Mouse (Mus musculus) lung, embryonic 16.5 days (tissue): ENCODE measurements around the gene Ect2l. TPM values are rescaled to one million over a fixed set of nuclear protein-coding genes. Genes with fewer than 3 reads are reported as not detected.
A peak's percentile ranks its signal among the peaks of the same experiment; 100 is the strongest.
"Not testable (repeated sequence)": the region's sequence is repeated elsewhere in the genome, so short reads cannot be mapped to it uniquely, and the experiment has no call there.

Source experiments
- ATAC-seq: fragments of 200-750 bp; cut with Nextera tagmentation; 2 replicates; pipeline ENCODE4 v1.8.0; 2017; ENCODE audit warnings: low read depth, mild to moderate bottlenecking, moderate library complexity
- H3K27ac ChIP-seq: fragments of 300-500 bp; sonication (generic); 2 replicates; pipeline ENCODE4 v1.5.1; 2014; ENCODE audit warnings: mild to moderate bottlenecking, control low read depth, low read length
- H3K27me3 ChIP-seq: fragments of 300-500 bp; sonication (generic); 2 replicates; pipeline ENCODE4 v1.6.1; 2014; ENCODE audit warnings: low read depth, low read length, mixed read lengths; ENCODE audit not compliant: control insufficient read depth, insufficient read depth
- H3K36me3 ChIP-seq: fragments of 300-500 bp; sonication (generic); 2 replicates; pipeline ENCODE4 v1.6.1; 2014; ENCODE audit warnings: low read length; ENCODE audit not compliant: control insufficient read depth, insufficient read depth
- H3K4me1 ChIP-seq: fragments of 300-500 bp; sonication (generic); replicated peaks from 2 replicates; pipeline ENCODE4 v1.6.1; 2014; ENCODE audit warnings: low read length, mixed read lengths; ENCODE audit not compliant: control insufficient read depth, insufficient read depth
- H3K4me2 ChIP-seq: fragments of 300-500 bp; sonication (generic); 2 replicates; pipeline ENCODE4 v1.6.1; 2014; ENCODE audit warnings: low read depth, low read length, control low read depth
- H3K4me3 ChIP-seq: fragments of 300-500 bp; sonication (generic); 2 replicates; pipeline ENCODE4 v1.5.1; 2014; ENCODE audit warnings: mild to moderate bottlenecking, low read length, control low read depth
- H3K9ac ChIP-seq: fragments of 300-500 bp; sonication (generic); 2 replicates; pipeline ENCODE4 v1.6.1; 2014; ENCODE audit warnings: low read length, control low read depth
- H3K9me3 ChIP-seq: fragments of 300-500 bp; sonication (generic); 2 replicates; pipeline ENCODE4 v1.6.1; 2016; ENCODE audit warnings: low read length; ENCODE audit not compliant: control insufficient read depth
- WGBS: fragments of 180-500 bp; shearing (Covaris S2); extraction: QIAGEN DNeasy Blood & Tissue Kit; methylation state at CpG from one replicate; pipeline ENCODE4 v1.1.7; 2014; 5-methylcytosine and 5-hydroxymethylcytosine counted together
- polyA plus RNA-seq: library from polyadenylated mRNA; unstranded; fragments of >200 nt; fragmentation: Nextera tagmentation; extraction: Ambion mirVana; gene quantifications from 2 replicates; pipeline ENCODE4 v1.2.1, GENCODE M21; 2015

Ect2l gene
- polyA plus RNA-seq, 1 experiment from 2014 or later, result 0.77 TPM

- no peak overlapping the region for H3K9ac ChIP-seq
- 82% methylated on average over 7 of the region's 7 CpGs for WGBS
- H3K4me2 ChIP-seq, result no peak overlapping the region
- ATAC-seq, result no peak
- no peaks in the 10 kb centered on the region for H3K36me3 ChIP-seq
- H3K9me3 ChIP-seq, result no peaks in the 10 kb centered on the region
- H3K27ac ChIP-seq, result no peak overlapping the region
- no peak overlapping the region for H3K4me3 ChIP-seq
- no peaks in the 10 kb centered on the region for H3K4me1 ChIP-seq
- H3K27me3 ChIP-seq, result no peaks in the 10 kb centered on the region
Measured at GRCm38 (mm10) chr10:18176722-18177121, 34.0 kb downstream of the Ect2l start.

- Histone ChIP-seq H3K36me3 (no peaks in the 10 kb centered on the region), H3K9me3 (no peaks in the 10 kb centered on the region), H3K4me3 (no peak overlapping the region), H3K9ac (no peak overlapping the region), H3K27ac (no peak overlapping the region), H3K4me1 (no peaks in the 10 kb centered on the region), H3K4me2 (no peak overlapping the region), H3K27me3 (no peaks in the 10 kb centered on the region)
- ATAC-seq, result no peak
- 77% methylated on average over 6 of the region's 6 CpGs for whole genome bisulfite sequencing
Measured at GRCm38 (mm10) chr10:18175087-18175486, 35.6 kb downstream of the Ect2l start.

- no peaks in the 10 kb centered on the region for H3K27me3 ChIP-seq
- no peak for ATAC-seq
- H3K9ac ChIP-seq, result no peak overlapping the region
- WGBS, result 69% methylated on average over 7 of the region's 7 CpGs
- no peaks in the 10 kb centered on the region for H3K9me3 ChIP-seq
- H3K27ac ChIP-seq, result no peak overlapping the region
- H3K36me3 ChIP-seq, result no peaks in the 10 kb centered on the region
- no peak overlapping the region for H3K4me3 ChIP-seq
- H3K4me1 ChIP-seq, result no peaks in the 10 kb centered on the region
- H3K4me2 ChIP-seq, result no peak overlapping the region
Measured at GRCm38 (mm10) chr10:18162435-18162971, 48.2 kb downstream of the Ect2l start.

- Histone ChIP-seq H3K27me3 (no peaks in the 10 kb centered on the region), H3K4me1 (no peaks in the 10 kb centered on the region), H3K36me3 (no peaks in the 10 kb centered on the region), H3K27ac (no peak overlapping the region), H3K4me2 (no peak overlapping the region), H3K9ac (no peak overlapping the region), H3K4me3 (no peak overlapping the region), H3K9me3 (no peaks in the 10 kb centered on the region)
- ATAC-seq, result no peak
- WGBS, result 68% methylated on average over 3 of the region's 3 CpGs
Measured at GRCm38 (mm10) chr10:18147224-18147623, 63.5 kb downstream of the Ect2l start.

DNA sequence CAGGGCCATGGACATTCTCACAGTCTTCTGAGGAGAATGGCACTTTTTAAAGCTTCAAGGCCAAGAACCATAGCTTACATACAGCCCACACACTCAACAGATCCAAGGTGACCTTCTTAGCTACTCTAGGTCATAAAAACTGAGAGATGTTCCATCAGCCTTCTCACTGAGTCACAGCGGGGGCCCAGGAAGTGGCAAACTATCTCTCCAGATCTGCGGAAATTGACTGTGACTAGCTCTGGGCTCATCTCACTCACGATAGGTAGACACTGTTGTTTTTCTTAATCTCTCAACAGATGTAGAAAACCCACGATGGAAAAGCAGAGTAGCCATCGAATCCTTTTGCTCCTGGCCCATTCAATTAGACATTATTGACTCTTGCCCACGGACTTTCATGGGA, 68.5 kb downstream of the Ect2l start:
- no peaks in the 10 kb centered on the region for H3K9me3 ChIP-seq
- no peak overlapping the region for H3K9ac ChIP-seq
- H3K4me2 ChIP-seq, result no peak overlapping the region
- no peaks in the 10 kb centered on the region for H3K27me3 ChIP-seq
- ATAC-seq, result no peak
- H3K4me3 ChIP-seq, result no peak overlapping the region
- H3K36me3 ChIP-seq, result no peaks in the 10 kb centered on the region
- no peak overlapping the region for H3K27ac ChIP-seq
- H3K4me1 ChIP-seq, result no peaks in the 10 kb centered on the region
- 82% methylated on average over 6 of the region's 6 CpGs for WGBS

DNA sequence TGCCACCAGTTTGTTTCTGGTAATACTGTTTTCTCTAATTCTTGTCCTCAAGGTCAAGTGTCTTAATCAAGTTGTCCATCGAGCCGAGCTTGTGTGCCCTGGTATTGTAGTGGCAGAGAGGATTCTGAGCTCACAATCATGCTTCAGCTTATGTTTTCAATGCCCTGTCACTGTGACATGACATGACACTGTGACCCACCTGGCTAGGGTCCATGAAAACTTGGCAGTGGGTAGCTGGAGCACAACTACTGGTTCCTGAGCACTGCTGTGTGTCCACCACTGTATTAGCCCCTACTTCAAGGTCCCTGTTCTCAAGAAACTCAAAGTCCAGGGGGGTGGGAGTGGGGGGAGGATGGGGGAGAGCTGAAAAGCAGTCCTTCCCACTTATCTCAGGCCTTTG, 69.3 kb downstream of the Ect2l start:
- Histone ChIP-seq H3K4me1 (no peaks in the 10 kb centered on the region), H3K27ac (no peak overlapping the region), H3K9ac (no peak overlapping the region), H3K4me2 (no peak overlapping the region), H3K27me3 (no peaks in the 10 kb centered on the region), H3K36me3 (no peaks in the 10 kb centered on the region), H3K4me3 (no peak overlapping the region), H3K9me3 (no peaks in the 10 kb centered on the region)
- WGBS, result 69% methylated on average over 2 of the region's 2 CpGs
- ATAC-seq, result no peak

DNA sequence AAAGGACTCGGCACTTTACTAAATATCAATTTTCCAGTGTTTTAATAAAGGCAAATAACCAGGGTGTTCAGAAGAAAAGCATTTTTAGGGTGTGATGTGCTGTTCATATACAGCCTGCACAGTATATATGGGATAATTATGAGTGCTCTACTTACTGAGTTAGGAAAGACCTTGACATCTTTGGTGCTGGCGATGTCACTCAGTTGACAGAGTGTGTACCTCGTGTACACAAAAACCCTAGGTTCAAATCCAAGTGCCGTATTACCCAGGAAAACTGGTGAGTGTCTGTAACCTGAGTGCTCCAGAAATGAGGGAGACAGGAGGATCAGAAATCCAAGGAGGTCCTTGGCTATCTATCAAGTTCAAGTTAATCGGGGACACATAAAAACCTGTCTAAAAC, 71.1 kb downstream of the Ect2l start:
- Histone ChIP-seq H3K27me3 (no peaks in the 10 kb centered on the region), H3K4me3 (peak overlapping the region; percentile 28), H3K27ac (no peak overlapping the region), H3K36me3 (no peaks in the 10 kb centered on the region), H3K4me2 (peak overlapping the region; percentile 45), H3K9me3 (no peaks in the 10 kb centered on the region), H3K4me1 (no peaks in the 10 kb centered on the region), H3K9ac (no peak overlapping the region)
- no peak for ATAC-seq
- 74% methylated on average over 5 of the region's 5 CpGs for WGBS

DNA sequence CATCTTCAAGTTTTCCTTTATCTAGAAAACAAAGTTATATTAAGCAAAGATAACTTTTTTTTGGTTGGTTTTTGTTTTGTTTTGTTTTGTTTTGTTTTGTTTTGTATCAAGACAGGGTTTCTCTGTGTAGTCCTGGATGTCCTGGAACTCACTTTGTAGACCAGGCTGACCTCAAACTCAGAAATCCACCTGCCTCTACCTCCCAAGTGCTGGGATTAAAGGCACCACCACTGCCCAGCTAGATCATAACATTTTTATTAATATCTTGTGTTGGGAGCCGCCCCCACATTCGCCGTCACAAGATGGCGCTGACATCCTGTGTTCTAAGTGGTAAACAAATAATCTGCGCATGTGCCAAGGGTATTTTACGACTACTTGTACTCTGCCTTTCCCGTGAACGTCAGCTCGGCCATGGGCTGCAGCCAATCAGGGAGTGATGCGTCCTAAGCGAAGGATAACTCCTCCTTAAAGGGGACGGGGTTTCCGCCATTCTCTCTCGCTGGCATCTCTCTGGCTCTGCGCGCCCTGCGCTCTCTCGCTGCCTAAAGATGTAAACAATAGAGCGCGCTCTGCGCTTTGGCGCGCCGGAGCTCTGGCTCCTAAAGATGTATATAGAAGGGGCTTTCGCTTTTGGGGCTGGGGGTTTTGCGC, 71.7 kb downstream of the Ect2l start:
- not testable (repeated sequence) for H3K4me1 ChIP-seq, H3K9me3 ChIP-seq, H3K27ac ChIP-seq, H3K9ac ChIP-seq, ATAC-seq, H3K27me3 ChIP-seq, H3K36me3 ChIP-seq
- WGBS, result 74% methylated on average over 13 of the region's 26 CpGs
- Histone ChIP-seq H3K4me2 (0 out of 2 replicates have a peak overlapping the region, but pooled peaks have one; percentile 45), H3K4me3 (peak overlapping the region; percentile 28)

GRCm38 (mm10) chr10:18131666-18132650, 78.7 kb downstream of the Ect2l start:
- 60% methylated on average over 10 of the region's 10 CpGs for WGBS
- Histone ChIP-seq H3K9ac (no peak overlapping the region), H3K27ac (no peak overlapping the region), H3K36me3 (no peaks in the 10 kb centered on the region), H3K4me3 (no peak overlapping the region), H3K4me1 (peaks cover 4% of the 10 kb centered on the region; the same call in 1 of the 2 replicates), H3K9me3 (no peaks in the 10 kb centered on the region), H3K27me3 (no peaks in the 10 kb centered on the region), H3K4me2 (no peak overlapping the region)
- ATAC-seq, result 0 out of 2 replicates have a peak, but pooled peaks have one; percentile 31
